Mouse (Mus musculus) urinary bladder, adult 2 months (tissue): Measurements from ENCODE around the gene Gm16253. TPM values are rescaled to one million over a fixed set of nuclear protein-coding genes. Genes with fewer than 3 reads are reported as not detected.

ENCODE experiments used
- DNase-seq: peaks from one replicate; pipeline ENCODE4 v3.0.0; 2022; ENCODE audit warnings: low spot score
- polyA plus RNA-seq: library from polyadenylated mRNA; depleted of rRNA; stranded (reverse); fragments of >200 nt; gene quantifications from 2 replicates; pipeline ENCODE4 v1.2.3, GENCODE M21; 2012

Gm16253 gene
- polyA plus RNA-seq, 1 experiment, result not detected

DNA sequence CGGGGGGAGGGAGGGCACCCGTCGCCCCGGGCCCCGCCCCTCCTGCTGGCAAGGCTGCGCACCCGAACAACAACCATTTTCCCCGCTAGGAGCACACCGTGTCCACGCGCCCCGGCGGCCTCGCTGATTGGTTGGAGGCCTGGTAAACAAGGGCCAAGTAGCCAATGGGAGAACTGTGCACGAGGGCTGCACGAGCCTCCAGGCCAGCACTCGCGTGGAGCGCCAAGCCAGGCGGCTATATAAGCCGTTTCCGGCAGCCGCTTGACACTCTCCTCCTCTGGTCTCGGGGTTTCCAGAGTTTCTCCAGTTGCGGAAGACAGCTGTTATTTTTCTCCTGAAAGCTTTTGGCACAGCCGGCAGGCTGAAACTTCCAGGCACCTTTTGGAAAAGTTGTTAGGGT, 19.1 kb upstream of the Gm16253 start, which contains the start of gene Txnip:
Txnip (plus strand) TSS at position 264 of the 400 bp plus-strand sequence.
- DNase-seq, result peak; percentile 100

DNA sequence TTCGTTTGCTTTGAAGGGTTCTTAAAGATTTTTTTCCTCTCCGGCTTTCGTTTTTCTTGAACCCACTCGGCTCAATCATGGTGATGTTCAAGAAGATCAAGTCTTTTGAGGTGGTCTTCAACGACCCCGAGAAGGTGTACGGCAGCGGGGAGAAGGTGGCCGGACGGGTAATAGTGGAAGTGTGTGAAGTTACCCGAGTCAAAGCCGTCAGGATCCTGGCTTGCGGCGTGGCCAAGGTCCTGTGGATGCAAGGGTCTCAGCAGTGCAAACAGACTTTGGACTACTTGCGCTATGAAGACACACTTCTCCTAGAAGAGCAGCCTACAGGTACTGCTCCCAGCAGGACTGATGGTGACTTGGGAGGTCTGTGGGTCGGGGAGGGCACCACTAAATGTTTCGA, 18.6 kb upstream of the Gm16253 start:
- no peak for DNase-seq

DNA sequence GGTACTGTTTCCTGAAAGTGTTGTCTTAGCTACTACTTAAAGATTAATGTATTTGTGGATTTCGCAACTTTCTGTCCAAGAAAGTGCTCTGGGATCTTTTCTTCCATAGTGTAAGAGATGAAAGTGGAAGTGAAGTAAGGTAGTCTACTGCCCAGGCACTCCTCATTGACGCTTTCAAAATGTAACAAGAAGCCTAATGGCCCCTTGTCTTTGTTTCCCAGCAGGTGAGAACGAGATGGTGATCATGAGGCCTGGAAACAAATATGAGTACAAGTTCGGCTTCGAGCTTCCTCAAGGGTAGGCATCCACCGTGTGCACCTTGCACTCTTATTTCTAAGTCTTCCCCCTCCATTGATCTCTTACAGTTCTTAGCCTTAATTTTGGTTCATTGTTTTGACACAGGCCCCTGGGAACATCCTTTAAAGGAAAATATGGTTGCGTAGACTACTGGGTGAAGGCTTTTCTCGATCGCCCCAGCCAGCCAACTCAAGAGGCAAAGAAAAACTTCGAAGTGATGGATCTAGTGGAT, 18.1 kb upstream of the Gm16253 start:
- DNase-seq, result no peak

DNA sequence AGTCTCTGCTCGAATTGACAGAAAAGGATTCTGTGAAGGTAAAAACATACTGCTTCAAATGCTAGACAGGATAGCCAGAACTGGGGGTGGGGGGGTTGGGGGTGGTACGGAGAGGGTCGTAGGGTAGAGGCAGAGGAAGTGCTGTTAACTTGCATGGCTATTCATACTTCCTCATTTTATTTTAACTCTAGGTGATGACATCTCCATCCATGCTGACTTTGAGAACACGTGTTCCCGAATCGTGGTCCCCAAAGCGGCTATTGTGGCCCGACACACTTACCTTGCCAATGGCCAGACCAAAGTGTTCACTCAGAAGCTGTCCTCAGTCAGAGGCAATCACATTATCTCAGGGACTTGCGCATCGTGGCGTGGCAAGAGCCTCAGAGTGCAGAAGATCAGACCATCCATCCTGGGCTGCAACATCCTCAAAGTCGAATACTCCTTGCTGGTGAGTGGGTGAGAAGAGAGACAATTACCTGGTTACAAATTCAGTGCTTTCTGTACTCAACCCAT, 17.3 kb upstream of the Gm16253 start:
- no peak for DNase-seq

DNA sequence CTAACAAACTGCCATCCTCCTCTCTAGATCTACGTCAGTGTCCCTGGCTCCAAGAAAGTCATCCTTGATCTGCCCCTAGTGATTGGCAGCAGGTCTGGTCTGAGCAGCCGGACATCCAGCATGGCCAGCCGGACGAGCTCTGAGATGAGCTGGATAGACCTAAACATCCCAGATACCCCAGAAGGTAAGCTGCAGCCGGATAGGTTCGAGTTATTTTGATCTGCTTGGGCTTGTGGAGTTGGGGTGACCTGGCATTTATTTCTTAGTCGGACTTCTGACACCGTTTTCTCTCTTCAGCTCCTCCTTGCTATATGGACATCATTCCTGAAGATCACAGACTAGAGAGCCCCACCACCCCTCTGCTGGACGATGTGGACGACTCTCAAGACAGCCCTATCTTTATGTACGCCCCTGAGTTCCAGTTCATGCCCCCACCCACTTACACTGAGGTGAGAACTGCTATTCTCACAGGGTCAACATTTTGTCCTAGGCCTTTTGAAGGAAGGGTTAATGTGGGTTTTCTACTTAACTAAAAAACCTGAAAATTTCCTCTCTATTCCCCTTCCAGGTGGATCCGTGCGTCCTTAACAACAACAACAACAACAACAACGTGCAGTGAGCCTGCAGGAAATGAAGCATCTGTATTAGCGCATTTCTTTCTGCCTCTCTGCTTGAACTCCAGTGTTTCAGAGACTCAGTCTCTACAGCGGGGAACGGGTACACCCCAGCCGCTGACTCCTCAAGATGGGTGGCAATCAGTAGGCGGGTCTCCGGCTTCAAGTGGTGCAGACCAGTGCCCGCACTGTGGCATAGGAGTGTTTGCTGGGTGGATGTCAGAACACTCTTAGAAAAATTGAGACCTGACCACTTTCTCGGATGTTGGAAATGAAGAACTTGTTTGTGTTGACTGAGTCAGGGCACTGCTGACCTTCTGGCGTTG, 16.6 kb upstream of the Gm16253 start:
- no peak for DNase-seq

DNA sequence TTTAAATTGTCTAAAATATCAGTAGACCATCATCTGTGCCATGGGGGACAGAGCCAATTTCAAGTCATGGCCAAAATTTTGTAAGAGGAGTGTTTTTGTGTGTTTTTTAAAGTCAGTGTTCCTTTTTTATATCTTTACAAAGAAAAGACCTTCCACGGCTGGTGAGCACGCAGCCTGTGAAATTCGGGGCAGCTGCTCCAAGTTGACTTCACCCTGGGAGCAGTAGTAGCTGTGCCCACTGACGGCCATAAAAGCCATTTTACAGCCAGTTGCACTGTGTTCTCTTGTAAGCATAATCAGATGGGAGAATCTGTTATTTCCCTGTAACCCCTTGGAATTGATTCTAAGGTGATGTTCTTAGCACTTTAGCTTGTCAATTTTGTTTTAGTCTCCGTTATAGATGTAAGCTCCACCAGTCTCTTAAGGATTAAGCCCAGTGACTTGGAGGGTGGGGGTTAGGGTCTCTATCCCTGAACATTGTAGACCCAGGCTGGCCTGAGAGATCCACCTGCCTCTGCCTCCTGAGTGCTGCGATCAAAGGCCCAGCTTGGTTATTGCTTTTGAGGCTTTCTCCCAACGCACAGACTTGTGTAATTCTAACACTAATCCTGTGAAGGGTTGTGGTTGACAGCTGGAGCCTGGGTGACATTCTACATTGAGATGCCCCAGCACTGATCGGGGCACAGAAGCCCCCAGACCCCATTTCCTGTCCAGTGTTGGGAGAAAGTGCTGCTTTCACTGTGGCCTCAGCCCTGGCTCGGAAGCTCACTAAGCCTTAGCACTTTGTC, 15.7 kb upstream of the Gm16253 start:
- DNase-seq, result no peak

DNA sequence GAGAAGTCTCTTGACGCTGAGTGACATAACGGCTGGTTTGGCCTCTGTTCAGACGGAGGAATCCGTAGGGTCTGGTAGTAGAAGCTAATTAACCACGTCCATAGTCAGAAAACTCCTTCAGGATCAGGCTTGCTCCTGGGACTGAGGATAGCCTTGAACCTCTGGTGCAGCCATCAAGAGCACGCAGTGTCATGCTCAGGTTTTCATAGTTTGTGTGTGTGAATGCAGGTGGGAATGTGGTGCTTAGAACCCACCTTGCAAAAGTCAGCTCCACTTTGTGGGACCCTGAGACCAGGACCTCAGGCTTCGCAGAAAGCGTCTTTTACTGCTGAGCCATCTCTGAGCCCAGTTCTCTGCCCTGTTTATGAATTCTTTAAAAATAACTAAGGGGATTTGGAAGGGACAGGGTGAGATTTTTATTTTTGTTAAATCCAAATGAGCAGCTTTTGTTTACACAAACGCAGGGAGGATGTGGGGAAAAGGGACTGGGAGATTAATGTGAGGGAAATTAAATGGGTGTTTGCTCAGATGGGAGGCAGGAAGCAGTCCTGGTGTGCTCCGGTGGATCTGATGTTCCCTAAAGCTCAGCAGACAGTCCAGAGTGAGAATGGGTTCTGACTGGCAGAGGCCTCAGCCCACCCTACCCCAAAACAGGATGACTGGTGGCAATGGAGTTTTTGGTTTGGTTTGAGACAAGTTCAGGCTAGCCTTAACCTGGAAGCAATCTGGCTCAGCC, 14.7 kb upstream of the Gm16253 start:
- no peak for DNase-seq

DNA sequence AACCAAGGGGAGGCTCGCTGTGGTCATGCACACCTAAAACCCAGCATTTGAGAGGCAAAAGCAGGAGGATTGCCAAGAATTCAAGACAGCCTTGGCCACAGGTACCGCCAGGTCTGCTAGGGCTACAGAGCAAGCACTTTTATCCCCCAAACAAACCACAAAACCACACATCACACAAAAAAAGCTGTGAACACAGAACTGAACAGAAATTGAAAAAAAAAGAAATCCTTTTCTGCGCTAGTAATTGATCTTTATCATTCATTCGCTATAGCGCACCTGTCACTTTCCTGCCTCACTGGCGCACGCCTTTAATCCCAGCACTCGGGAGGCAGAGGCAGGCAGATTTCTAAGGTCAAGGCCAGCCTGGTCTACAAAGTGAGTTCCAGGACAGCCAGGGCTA, 13.5 kb upstream of the Gm16253 start:
- no peak for DNase-seq

DNA sequence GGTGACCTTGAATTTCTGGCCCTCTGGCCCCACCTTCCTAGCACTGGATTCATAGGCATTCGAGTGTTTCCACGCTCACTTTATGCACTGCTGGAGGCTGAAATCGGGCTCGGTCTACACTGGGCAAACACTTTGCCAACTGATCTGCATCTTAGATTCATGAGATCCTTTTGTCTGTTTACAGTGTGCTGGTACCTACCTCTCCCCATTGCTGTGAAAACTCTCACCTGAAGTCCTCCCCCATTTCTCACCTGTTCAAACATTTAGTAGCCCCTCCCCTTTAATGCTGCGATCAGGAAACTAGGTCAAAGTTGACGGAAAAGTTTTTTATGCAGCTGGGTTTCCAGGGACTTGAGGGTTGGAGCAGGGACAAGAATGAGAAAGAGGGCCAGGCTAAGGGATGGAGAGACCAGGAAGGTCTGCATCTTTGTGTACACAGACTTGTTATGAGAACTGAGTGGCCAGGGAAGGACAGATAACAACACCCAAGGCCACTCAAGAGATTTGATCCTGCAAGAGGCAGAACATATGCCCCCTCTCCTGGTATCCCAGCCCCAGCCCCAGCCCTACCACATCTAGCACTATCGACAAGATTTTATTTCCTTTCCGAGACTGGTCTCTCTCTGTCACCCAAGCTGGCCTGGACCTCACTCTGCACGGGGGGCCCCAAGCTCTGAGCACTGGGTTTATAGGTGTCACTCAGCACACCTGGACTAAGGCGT, 12.7 kb upstream of the Gm16253 start:
- DNase-seq, result no peak

DNA sequence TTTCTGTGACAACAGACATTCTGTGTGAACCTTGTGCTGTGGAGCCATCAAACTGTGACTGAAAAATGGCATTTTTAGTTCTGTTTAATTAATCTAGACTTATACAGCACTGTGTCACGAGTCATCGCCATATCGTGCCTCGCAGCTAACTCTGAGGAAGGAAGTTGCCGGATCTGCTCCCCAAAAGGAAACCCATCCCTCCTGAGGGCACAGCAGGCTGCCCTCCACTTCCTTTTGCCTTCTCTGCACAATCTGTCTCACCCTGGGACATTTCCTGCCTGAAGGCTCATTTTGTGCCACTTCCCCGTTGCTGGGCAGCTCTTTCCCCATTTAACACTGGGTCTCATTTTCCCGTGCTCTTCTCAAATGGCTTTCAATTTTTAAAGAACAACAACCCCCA, 12.2 kb upstream of the Gm16253 start:
- no peak for DNase-seq

DNA sequence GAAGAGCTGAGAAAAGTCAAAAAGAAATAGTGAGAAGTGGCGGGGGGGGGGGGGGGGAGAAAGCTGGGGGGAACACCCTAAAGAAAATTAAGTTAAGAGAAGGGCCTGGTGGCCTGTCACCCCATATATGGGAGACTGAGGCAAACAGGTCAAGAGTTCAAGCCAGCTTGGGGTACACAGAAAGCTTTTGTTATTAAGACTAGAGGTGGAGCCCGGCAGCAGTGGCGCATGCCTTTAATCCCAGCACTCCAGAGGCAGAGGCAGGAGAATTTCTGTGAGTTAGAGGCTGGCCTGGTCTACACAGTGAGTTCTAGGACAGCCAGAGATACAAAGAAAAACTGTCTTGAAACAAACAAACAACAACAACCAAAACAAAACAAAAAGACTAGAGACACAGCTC, 11.7 kb upstream of the Gm16253 start:
- DNase-seq, result no peak

DNA sequence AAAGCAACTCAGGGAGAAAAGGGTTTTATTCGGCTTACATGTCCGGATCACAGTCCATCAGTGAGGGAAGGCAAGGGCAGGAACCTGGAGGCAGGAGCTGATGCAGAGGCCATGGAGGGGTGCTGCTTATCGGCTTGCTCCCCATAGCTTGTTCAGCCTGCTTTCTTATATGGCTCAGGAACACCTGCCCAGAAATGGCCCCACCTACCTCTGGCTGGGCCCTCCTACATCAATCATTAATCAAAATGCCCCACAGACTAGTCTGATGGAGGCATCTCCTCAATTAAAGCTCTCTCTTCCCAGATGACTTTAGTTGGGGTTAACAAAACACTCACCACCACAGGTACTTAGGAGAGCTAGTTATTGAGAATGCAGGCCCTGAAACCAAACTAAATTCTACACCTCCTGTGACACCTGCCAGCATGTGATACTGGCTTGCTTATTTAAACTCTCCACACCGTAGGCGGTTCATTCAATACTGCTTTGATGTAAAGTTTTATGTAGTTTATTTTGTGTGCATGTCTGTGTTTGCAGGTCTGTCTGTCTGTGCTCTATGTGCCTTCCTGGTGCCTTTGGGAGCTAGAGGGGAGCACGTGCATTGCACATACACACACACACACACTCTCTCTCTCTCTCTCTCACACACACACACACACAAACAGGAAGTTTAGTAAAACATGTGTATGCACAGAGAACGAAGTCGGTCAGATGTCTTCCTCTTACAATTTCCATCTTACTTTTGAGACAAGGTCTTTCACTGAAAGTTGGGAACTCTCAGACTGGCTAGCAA, 9.9 kb upstream of the Gm16253 start:
- no peak for DNase-seq

DNA sequence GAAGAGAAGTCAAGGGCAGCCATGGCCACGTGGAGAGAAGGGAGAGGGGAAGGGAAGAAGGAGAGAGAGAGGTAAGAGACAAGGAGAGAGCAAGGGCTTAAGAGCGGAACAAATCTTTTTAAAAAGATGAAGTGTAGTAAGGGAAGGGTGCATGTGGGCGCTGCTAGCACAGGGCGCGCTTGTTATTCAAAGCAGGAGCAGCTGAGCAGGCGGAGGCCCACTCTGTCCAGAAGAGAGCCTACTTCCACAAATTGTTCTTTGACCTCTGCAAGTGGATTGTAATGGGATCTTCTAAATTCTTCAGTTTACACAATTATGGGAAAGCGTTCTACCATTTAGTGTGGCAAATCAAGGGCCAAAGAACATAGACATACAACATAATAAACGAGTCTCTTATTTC, 8.2 kb upstream of the Gm16253 start:
- no peak for DNase-seq

DNA sequence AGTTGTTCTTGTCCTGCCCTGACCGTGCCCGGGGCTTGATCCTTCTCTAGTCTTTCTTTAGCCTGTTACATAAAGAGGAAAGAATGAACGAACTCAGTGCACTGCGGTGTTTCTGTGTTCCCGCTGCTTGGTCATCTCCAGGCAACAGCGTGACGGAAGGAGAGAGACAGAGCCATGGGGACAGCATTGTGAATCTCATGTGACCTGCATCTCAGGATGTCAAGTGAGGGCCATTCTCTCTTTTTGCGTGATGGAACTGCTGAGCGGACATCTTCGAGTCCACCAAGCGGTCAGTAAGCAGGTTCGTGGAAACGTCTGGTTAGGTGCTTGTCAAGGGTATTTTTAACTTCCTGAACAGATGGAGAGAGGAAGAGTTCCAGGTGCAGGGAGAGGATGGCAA, 7.3 kb upstream of the Gm16253 start:
- no peak for DNase-seq

DNA sequence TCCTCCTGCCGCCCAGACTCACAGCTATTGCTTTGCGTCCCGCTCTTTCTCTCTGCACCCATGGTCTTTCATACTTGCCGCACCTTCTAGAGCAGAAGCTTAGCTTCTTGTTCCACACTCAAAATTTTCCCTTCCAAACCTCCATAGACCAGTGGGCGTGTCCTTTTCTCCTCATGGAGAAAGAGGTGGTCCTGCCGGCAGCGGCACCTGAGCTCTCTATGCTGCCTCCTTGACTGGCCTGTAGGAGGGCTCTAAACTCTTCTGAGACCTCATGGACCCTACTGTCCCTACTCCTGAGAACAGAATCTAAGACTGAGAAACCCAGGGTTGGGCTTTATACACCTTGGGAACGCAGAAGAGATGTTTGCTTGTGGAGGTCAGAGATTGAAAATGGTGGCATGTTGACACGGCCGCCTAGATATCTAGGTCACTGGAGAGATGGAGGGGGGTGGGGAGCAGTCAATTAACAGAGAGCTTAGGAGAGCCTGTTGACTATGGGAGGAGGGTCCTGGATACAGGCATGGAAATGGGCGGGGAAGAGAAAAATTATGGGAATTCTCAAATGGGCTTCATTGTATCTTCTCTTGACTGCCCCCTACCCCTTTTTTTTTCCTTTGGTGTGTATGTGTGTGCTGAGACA, 6.7 kb upstream of the Gm16253 start:
- no peak for DNase-seq

DNA sequence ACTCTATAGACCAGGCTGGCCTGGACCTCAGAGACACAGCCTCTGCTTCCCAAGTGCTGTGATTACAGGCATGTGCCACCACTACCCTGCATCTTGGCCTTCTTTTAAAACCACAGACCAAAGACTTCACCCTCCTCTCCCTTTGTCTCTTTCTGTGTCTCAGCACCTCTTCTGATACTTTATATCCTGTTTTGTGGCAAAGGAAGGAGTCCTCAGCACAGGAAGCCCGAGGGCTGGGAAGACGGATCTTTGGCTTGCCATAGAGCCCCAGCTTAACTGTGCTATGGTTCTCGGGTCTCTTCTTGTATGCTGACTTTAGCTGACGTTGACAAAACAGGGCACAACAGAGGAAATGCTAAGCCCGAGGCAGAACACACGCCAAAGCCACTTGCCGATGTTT, 6.1 kb upstream of the Gm16253 start:
- no peak for DNase-seq

DNA sequence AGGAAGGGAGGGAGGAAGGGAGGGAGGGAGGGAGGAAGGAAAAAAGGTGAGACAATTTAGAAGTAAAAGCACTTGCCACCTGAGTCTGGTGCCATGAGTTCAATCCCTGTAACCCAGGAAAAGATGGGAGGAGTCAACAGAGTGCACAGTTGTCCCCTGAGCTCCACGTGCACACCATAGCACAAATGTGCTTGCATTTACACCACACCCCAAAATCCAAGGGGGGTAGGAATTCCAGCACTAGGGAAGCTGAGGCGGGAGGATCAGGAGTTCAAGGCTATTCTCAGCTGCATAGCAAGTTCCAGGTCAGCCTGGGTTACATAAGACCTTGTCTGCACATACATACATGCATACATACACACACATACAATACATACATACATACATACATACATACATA, 5.4 kb upstream of the Gm16253 start:
- DNase-seq, result no peak

DNA sequence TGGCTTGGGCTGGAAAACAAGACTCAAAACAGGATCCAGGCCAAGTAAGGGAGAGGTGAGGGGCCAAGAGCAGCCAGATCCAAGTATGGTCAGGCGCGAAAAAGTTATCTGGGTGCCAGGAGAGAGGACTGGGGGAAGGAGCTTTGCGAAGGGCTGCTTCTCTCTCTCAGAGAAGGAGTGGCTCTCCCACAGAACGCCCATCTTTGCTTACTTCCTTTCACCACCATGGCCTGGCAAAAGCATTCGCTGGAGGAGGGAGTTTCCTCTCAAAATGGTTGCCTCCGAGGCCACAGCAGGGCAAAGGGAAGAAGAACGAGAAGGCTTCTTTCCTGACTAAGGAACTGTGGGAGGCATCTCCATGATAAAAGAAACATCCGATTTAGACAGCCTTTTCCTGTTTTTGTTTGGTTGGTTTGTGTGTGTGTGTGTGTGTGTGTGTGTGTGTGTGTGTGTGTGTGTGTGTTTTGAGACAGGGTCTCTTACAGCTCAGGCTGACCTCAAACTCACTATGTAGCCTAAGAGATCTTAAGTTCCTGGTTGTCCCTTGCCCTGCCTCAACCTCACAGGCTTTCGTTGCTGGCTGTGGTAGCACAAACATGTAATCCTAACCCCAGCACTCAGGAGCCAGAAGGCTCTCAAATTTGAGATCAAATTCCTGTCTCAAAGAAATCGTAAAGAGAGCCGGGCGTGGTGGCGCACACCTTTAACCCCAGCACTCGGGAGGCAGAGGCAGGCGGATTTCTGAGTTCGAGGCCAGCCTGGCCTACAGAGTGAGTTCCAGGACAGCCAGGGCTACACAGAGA, 4.7 kb upstream of the Gm16253 start:
- no peak for DNase-seq
